Mouse (Mus musculus) limb, embryonic 13.5 days (tissue): Measurements from ENCODE around the gene Snph. TPM values are rescaled to one million over a fixed set of nuclear protein-coding genes. Genes with fewer than 3 reads are reported as not detected.

Experiments used
- ATAC-seq: fragments of 200-750 bp; cut with Nextera tagmentation; 2 replicates; pipeline ENCODE4 v1.8.0; 2017; ENCODE audit warnings: low read depth, moderate number of reproducible peaks, moderate TSS enrichment; ENCODE audit not compliant: low FRiP score
- H3K27ac ChIP-seq: fragments of 300-500 bp; sonication (generic); 2 replicates; pipeline ENCODE4 v1.5.1; 2015; ENCODE audit warnings: inconsistent platforms, mild to moderate bottlenecking, moderate library complexity
- H3K27me3 ChIP-seq: fragments of 300-500 bp; sonication (generic); 2 replicates; pipeline ENCODE4 v1.6.1; 2015; ENCODE audit warnings: mild to moderate bottlenecking, inconsistent platforms
- H3K36me3 ChIP-seq: fragments of 300-500 bp; sonication (generic); 2 replicates; pipeline ENCODE4 v1.6.1; 2015; ENCODE audit warnings: inconsistent platforms, mild to moderate bottlenecking, moderate library complexity
- H3K4me1 ChIP-seq: fragments of 300-500 bp; sonication (generic); 2 replicates; pipeline ENCODE4 v1.6.1; 2015; ENCODE audit warnings: inconsistent platforms
- H3K4me2 ChIP-seq: fragments of 300-500 bp; sonication (generic); replicated peaks from 2 replicates; pipeline ENCODE4 v1.6.1; 2015; ENCODE audit warnings: inconsistent platforms, mild to moderate bottlenecking, moderate library complexity
- H3K4me3 ChIP-seq: fragments of 300-500 bp; sonication (generic); 2 replicates; pipeline ENCODE4 v1.5.1; 2015; ENCODE audit warnings: moderate library complexity, mild to moderate bottlenecking, inconsistent platforms
- H3K9ac ChIP-seq: fragments of 300-500 bp; sonication (generic); 2 replicates; pipeline ENCODE4 v1.6.1; 2015; ENCODE audit warnings: mild to moderate bottlenecking, inconsistent platforms
- H3K9me3 ChIP-seq: fragments of 300-500 bp; sonication (generic); 2 replicates; pipeline ENCODE4 v1.6.1; 2016; ENCODE audit warnings: inconsistent platforms
- WGBS: fragments of 180-500 bp; shearing (Covaris S2); methylation state at CpG from one replicate; pipeline ENCODE4 v1.1.7; 2015; 5-methylcytosine and 5-hydroxymethylcytosine counted together
- polyA plus RNA-seq: library from polyadenylated mRNA; unstranded; fragments of >200 nt; fragmentation: Nextera tagmentation; extraction: Ambion mirVana; gene quantifications from 2 replicates; pipeline ENCODE4 v1.2.1, GENCODE M21; 2015

The Snph gene
- 0.56 and 0.75 TPM in 2 replicates for polyA plus RNA-seq

- ATAC-seq = peak; percentile 71
- no peaks in the 10 kb centered on the region for H3K9me3 ChIP-seq
- peak within 1 kb of the TSS; percentile 99 for H3K4me2 ChIP-seq
- peak within 1 kb of the TSS; percentile 65 for H3K4me3 ChIP-seq
- H3K27ac ChIP-seq = no peak within 1 kb of the TSS
- H3K9ac ChIP-seq = peak within 1 kb of the TSS; percentile 70
- H3K4me1 ChIP-seq = 0 out of 2 replicates have a peak, but pooled peaks cover 4% of the 10 kb centered on the region
- H3K36me3 ChIP-seq = no peaks in the 10 kb centered on the region
- WGBS = 1% methylated on average over 47 of the region's 47 CpGs
- peaks cover 51% of the 10 kb centered on the region for H3K27me3 ChIP-seq
Measured at GRCm38 (mm10) chr2:151632159-151632814, at the start of gene Snph. Snph (minus strand) TSS chr2:151632593.

- no peak overlapping the region for H3K4me3 ChIP-seq
- no peak for ATAC-seq
- H3K4me1 ChIP-seq = no peaks in the 10 kb centered on the region
- H3K9me3 ChIP-seq = no peaks in the 10 kb centered on the region
- H3K27ac ChIP-seq = no peak overlapping the region
- no peaks in the 10 kb centered on the region for H3K36me3 ChIP-seq
- no peak overlapping the region for H3K4me2 ChIP-seq
- WGBS = 65% methylated on average over 2 of the region's 2 CpGs
- no peak overlapping the region for H3K9ac ChIP-seq
- H3K27me3 ChIP-seq = no peaks in the 10 kb centered on the region
Measured at GRCm38 (mm10) chr2:151676234-151676633, 43.8 kb upstream of the Snph start.

- H3K9me3 ChIP-seq = no peaks in the 10 kb centered on the region
- no peaks in the 10 kb centered on the region for H3K36me3 ChIP-seq
- no peak overlapping the region for H3K4me2 ChIP-seq
- H3K27me3 ChIP-seq = peaks cover 15% of the 10 kb centered on the region
- no peak overlapping the region for H3K9ac ChIP-seq
- H3K27ac ChIP-seq = no peak overlapping the region
- no peak for ATAC-seq
- H3K4me3 ChIP-seq = no peak overlapping the region
- no peaks in the 10 kb centered on the region for H3K4me1 ChIP-seq
- WGBS = 43% methylated on average over 1 of the region's 1 CpGs
Measured at GRCm38 (mm10) chr2:151670968-151671329, 38.6 kb upstream of the Snph start.

GRCm38 (mm10) chr2:151670026-151670967 lies 37.9 kb upstream of the Snph start:
- H3K4me2 ChIP-seq = peak overlapping the region; percentile 28

GRCm38 (mm10) chr2:151668433-151668832 lies 36.0 kb upstream of the Snph start, which contains the start of gene Rad21l:
Rad21l (minus strand) TSS chr2:151668533.
- Histone ChIP-seq H3K27me3 (peaks cover 15% of the 10 kb centered on the region), H3K9ac (no peak within 1 kb of the TSS), H3K27ac (no peak within 1 kb of the TSS), H3K36me3 (no peaks in the 10 kb centered on the region), H3K4me1 (no peaks in the 10 kb centered on the region), H3K4me3 (no peak within 1 kb of the TSS), H3K4me2 (no peak within 1 kb of the TSS), H3K9me3 (no peaks in the 10 kb centered on the region)
- ATAC-seq = no peak
- WGBS = 73% methylated on average over 3 of the region's 3 CpGs

More at GRCm38 (mm10) chr2:151670026-151670967, 37.9 kb upstream of the Snph start:
- Histone ChIP-seq H3K4me3 (no peak overlapping the region), H3K27me3 (peaks cover 15% of the 10 kb centered on the region), H3K9ac (no peak overlapping the region), H3K36me3 (no peaks in the 10 kb centered on the region), H3K27ac (no peak overlapping the region), H3K9me3 (no peaks in the 10 kb centered on the region), H3K4me1 (no peaks in the 10 kb centered on the region)
- WGBS = 41% methylated on average over 48 of the region's 48 CpGs
- no peak; the same call in 1 of the 2 replicates for ATAC-seq

- 75% methylated on average over 1 of the region's 1 CpGs for WGBS
- Histone ChIP-seq H3K9me3 (no peaks in the 10 kb centered on the region), H3K27me3 (no peaks in the 10 kb centered on the region), H3K36me3 (no peaks in the 10 kb centered on the region), H3K4me3 (no peak overlapping the region), H3K4me1 (no peaks in the 10 kb centered on the region), H3K4me2 (no peak overlapping the region), H3K9ac (no peak overlapping the region), H3K27ac (no peak overlapping the region)
- ATAC-seq = no peak
Measured at GRCm38 (mm10) chr2:151652053-151652452, 19.7 kb upstream of the Snph start.

GRCm38 (mm10) chr2:151636015-151636402 lies 3.6 kb upstream of the Snph start:
- no peak overlapping the region for H3K27ac ChIP-seq
- ATAC-seq = no peak
- H3K4me2 ChIP-seq = no peak overlapping the region
- no peaks in the 10 kb centered on the region for H3K9me3 ChIP-seq
- H3K9ac ChIP-seq = no peak overlapping the region
- 74% methylated on average over 2 of the region's 2 CpGs for WGBS
- peaks cover 33% of the 10 kb centered on the region for H3K27me3 ChIP-seq
- H3K4me1 ChIP-seq = 0 out of 2 replicates have a peak, but pooled peaks cover 4% of the 10 kb centered on the region
- H3K4me3 ChIP-seq = no peak overlapping the region
- H3K36me3 ChIP-seq = no peaks in the 10 kb centered on the region

GRCm38 (mm10) chr2:151635362-151636014 lies 3.1 kb upstream of the Snph start:
- WGBS = 63% methylated on average over 9 of the region's 9 CpGs
- H3K27ac ChIP-seq = no peak overlapping the region
- H3K27me3 ChIP-seq = peaks cover 38% of the 10 kb centered on the region
- H3K36me3 ChIP-seq = no peaks in the 10 kb centered on the region
- 0 out of 2 replicates have a peak, but pooled peaks cover 4% of the 10 kb centered on the region for H3K4me1 ChIP-seq
- H3K4me3 ChIP-seq = no peak overlapping the region
- no peak overlapping the region for H3K4me2 ChIP-seq
- no peak for ATAC-seq
- no peaks in the 10 kb centered on the region for H3K9me3 ChIP-seq
- no peak overlapping the region for H3K9ac ChIP-seq

- Histone ChIP-seq H3K4me1 (0 out of 2 replicates have a peak, but pooled peaks cover 4% of the 10 kb centered on the region), H3K9ac (no peak overlapping the region), H3K4me3 (no peak overlapping the region), H3K27me3 (peaks cover 42% of the 10 kb centered on the region), H3K27ac (no peak overlapping the region), H3K4me2 (no peak overlapping the region), H3K9me3 (no peaks in the 10 kb centered on the region), H3K36me3 (no peaks in the 10 kb centered on the region)
- WGBS = 36% methylated on average over 2 of the region's 2 CpGs
- ATAC-seq = no peak
Measured at GRCm38 (mm10) chr2:151634903-151635302, 2.5 kb upstream of the Snph start.

- peaks cover 51% of the 10 kb centered on the region for H3K27me3 ChIP-seq
- WGBS = 32% methylated on average over 5 of the region's 5 CpGs
- H3K4me2 ChIP-seq = peak overlapping the region; percentile 99; the same call in 1 of the 2 replicates
- ATAC-seq = no peak
- H3K4me3 ChIP-seq = no peak overlapping the region
- no peaks in the 10 kb centered on the region for H3K9me3 ChIP-seq
- no peaks in the 10 kb centered on the region for H3K36me3 ChIP-seq
- no peak overlapping the region for H3K9ac ChIP-seq
- H3K4me1 ChIP-seq = 0 out of 2 replicates have a peak, but pooled peaks cover 4% of the 10 kb centered on the region
- H3K27ac ChIP-seq = no peak overlapping the region
Measured at GRCm38 (mm10) chr2:151632982-151633381, 589 bp upstream of the Snph start.

- H3K27me3 ChIP-seq = peaks cover 51% of the 10 kb centered on the region
- H3K9ac ChIP-seq = peak overlapping the region; percentile 70
- no peak overlapping the region for H3K27ac ChIP-seq
- peak overlapping the region; percentile 65 for H3K4me3 ChIP-seq
- H3K4me2 ChIP-seq = peak overlapping the region; percentile 99
- 3% methylated on average over 22 of the region's 22 CpGs for WGBS
- no peaks in the 10 kb centered on the region for H3K36me3 ChIP-seq
- 0 out of 2 replicates have a peak, but pooled peaks cover 4% of the 10 kb centered on the region for H3K4me1 ChIP-seq
- no peak for ATAC-seq
- no peaks in the 10 kb centered on the region for H3K9me3 ChIP-seq
Measured at GRCm38 (mm10) chr2:151631406-151632158, 811 bp downstream of the Snph start.
